Mouse (Mus musculus): ENCODE results near the gene Slc4a1.

DNA sequence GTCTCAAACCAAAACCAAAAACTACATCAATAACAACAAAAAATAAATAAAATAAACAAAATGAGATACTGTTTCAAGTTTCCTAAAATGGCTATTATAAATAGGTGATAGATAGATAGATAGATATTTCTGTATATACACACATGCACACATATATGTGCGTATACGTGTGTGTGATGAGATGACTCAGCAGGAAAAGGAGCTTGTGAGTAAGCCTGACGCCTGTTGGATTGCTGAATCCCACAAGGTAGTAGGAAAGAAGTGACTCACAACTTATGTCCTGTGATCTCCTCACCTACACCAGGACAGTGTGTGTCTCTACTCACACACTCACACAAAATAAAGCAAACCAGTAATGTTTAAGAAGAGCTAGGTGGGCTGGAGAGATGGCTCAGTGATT, 16.8 kb upstream of the Slc4a1 start:
- no peak for TF ChIP-seq CTCF (IDR thresholded peaks at IDR 0.05; ENCODE audit: low read depth, low read length)
- TF ChIP-seq GATA2 (IDR thresholded peaks at IDR 0.05; ENCODE audit: borderline replicate concordance, low read depth, low read length): no peak
